Mouse (Mus musculus): ENCODE data around the gene Tgfbr3.

The Tgfbr3 gene

GRCm38 (mm10) chr5:107171861-107172260 is 117.6 kb downstream of the Tgfbr3 start:
- DNase-seq (ENCODE audit: low spot score): no peak

GRCm38 (mm10) chr5:107169796-107170195 is 119.6 kb downstream of the Tgfbr3 start:
- DNase-seq (ENCODE audit: low spot score): no peak

- DNase-seq (ENCODE audit: low spot score): peak; percentile 84
These were observed 121.5 kb downstream of the Tgfbr3 start for GRCm38 (mm10) chr5:107167872-107168300.

GRCm38 (mm10) chr5:107167373-107167772 is 122.1 kb downstream of the Tgfbr3 start:
- no peak for DNase-seq (ENCODE audit: low spot score)

GRCm38 (mm10) chr5:107166659-107167370 is 122.6 kb downstream of the Tgfbr3 start:
- DNase-seq (ENCODE audit: low spot score): no peak

GRCm38 (mm10) chr5:107165734-107166133 is 123.7 kb downstream of the Tgfbr3 start:
- no peak for DNase-seq (ENCODE audit: low spot score)

GRCm38 (mm10) chr5:107165271-107165670 is 124.2 kb downstream of the Tgfbr3 start:
- no peak for DNase-seq (ENCODE audit: low spot score)

GRCm38 (mm10) chr5:107164856-107165255 is 124.6 kb downstream of the Tgfbr3 start:
- no peak for DNase-seq (ENCODE audit: low spot score)

- DNase-seq (ENCODE audit: low spot score): no peak
These were observed 125.3 kb downstream of the Tgfbr3 start for GRCm38 (mm10) chr5:107164146-107164545.

GRCm38 (mm10) chr5:107163336-107163735 is 126.1 kb downstream of the Tgfbr3 start:
- DNase-seq (ENCODE audit: low spot score): no peak

GRCm38 (mm10) chr5:107162812-107163211 is 126.6 kb downstream of the Tgfbr3 start:
- no peak for DNase-seq (ENCODE audit: low spot score)

- no peak for DNase-seq (ENCODE audit: low spot score)
These were observed 127.1 kb downstream of the Tgfbr3 start for GRCm38 (mm10) chr5:107162319-107162718.

- DNase-seq (ENCODE audit: low spot score): no peak
These were observed 129.2 kb downstream of the Tgfbr3 start for GRCm38 (mm10) chr5:107159914-107160890.

GRCm38 (mm10) chr5:107158531-107159178 is 130.8 kb downstream of the Tgfbr3 start:
- DNase-seq (ENCODE audit: low spot score): no peak

- DNase-seq (ENCODE audit: low spot score): no peak
These were observed 132.0 kb downstream of the Tgfbr3 start for GRCm38 (mm10) chr5:107157384-107157783.

GRCm38 (mm10) chr5:107156096-107156495 is 133.3 kb downstream of the Tgfbr3 start:
- DNase-seq (ENCODE audit: low spot score): no peak

GRCm38 (mm10) chr5:107152989-107153388 is 136.4 kb downstream of the Tgfbr3 start:
- DNase-seq (ENCODE audit: low spot score): no peak

- no peak for DNase-seq (ENCODE audit: low spot score)
These were observed 138.1 kb downstream of the Tgfbr3 start for GRCm38 (mm10) chr5:107151320-107151719.

GRCm38 (mm10) chr5:107150555-107151312 is 138.7 kb downstream of the Tgfbr3 start:
- no peak for DNase-seq (ENCODE audit: low spot score)

GRCm38 (mm10) chr5:107147951-107148766 is 141.3 kb downstream of the Tgfbr3 start:
- DNase-seq (ENCODE audit: low spot score): peak; percentile 45

GRCm38 (mm10) chr5:107147413-107147812 is 142.0 kb downstream of the Tgfbr3 start:
- DNase-seq (ENCODE audit: low spot score): no peak
